Mouse (Mus musculus): Measurements from ENCODE around the gene Acsl1. TPM values are rescaled to one million over a fixed set of nuclear protein-coding genes. Genes with fewer than 3 reads are reported as not detected.
"Not testable (repeated sequence)": the region's sequence is repeated elsewhere in the genome, so short reads cannot be mapped to it uniquely, and the experiment has no call there.

The Acsl1 gene
- polyA plus RNA-seq, 1 experiment from 2014 or later: 12.2 TPM

DNA sequence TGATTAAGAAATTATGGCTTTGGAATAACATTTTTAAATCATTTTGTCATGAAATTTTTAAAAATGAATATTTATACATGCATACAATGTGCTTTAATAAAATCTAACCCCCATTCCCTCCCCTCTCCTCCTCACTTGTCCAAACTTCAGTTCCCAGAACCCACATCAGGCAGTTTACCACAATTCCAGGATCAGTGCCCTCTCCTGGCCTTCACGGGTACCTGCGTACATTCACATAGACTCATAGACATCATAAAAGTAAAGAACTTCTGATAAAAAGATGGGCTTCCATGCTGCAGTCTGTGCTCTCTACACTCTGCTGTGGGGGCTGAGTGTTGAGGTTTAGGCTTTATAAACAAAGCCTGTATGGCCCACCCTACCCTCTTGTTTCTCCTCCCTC is 98.1 kb downstream of the Acsl1 start:
- H3K27ac ChIP-seq: no peak overlapping the region
- H3K4me2 ChIP-seq: no peak overlapping the region
- peaks cover 24% of the 10 kb centered on the region for H3K36me3 ChIP-seq
- no peak overlapping the region for H3K9ac ChIP-seq
- H3K9me3 ChIP-seq: no peaks in the 10 kb centered on the region
- WGBS: 86% methylated on average over 2 of the region's 2 CpGs
- H3K27me3 ChIP-seq: no peaks in the 10 kb centered on the region
- ATAC-seq (ENCODE audit: insufficient number of reproducible peaks, insufficient read depth, low FRiP score, low TSS enrichment, low read depth): no peak
- H3K4me1 ChIP-seq: no peaks in the 10 kb centered on the region
- H3K4me3 ChIP-seq: no peak overlapping the region

DNA sequence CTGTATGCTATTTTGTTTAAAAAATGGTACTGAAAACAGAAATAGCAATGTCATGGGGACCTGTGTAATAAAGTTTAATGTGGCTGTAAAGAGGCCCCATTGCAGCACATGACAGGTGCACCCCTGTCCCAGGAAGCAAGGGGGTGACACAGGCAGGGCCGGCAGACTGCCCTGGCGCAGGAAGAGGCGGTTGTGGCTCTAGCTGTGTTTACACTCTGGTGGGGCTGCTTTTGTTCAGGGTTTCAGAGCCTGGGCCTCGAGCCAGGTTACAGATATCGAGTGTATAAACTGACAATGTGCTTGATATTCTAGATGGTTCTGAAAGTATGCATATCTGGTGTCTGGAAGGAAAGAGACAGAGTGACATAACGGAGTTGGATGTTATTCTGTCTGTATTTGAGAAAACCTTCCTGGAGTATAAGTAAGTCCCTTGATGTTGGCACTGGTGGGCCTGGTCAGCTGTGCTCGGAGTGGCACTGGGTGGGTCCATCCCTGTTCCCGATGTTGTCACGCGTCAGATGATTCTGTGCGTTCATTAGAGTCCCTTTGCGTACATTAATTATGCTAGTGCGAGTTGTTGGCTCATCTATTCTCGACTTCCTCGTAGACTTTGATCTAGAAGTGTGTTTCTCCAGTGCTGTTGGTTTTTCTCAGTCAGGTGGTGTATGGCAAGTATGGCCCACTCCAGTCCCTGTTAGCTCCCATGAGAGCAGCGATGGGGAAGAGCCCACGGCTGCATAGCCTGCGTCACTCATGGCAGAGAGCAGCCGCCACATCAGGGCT is 99.0 kb downstream of the Acsl1 start:
- whole genome bisulfite sequencing: 92% methylated on average over 19 of the region's 19 CpGs
- Histone ChIP-seq H3K9ac (no peak overlapping the region), H3K36me3 (peaks cover 32% of the 10 kb centered on the region), H3K27me3 (no peaks in the 10 kb centered on the region), H3K4me3 (no peak overlapping the region), H3K9me3 (no peaks in the 10 kb centered on the region), H3K27ac (no peak overlapping the region), H3K4me2 (no peak overlapping the region), H3K4me1 (no peaks in the 10 kb centered on the region)
- no peak for ATAC-seq (ENCODE audit: insufficient number of reproducible peaks, insufficient read depth, low FRiP score, low TSS enrichment, low read depth)

DNA sequence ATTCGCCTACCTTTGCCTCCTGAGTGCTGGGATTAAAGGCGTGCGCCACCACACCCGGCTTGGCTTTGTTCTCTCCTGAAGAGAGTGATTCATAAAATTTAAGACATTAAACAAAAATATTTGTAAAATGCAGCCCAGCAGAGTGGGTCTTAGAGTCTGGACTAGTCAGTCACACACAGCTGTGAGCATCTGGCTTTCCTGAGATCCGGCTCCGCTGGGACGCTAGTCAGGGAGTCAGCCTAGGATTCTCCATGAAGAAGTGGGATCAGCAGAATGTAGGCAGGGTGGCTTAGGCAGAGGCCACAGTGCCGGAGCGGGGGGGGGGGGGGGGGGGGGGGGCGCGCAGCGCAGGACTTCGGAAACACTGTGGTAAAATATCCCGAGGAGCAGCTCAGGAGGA is 99.8 kb downstream of the Acsl1 start:
- H3K4me1 ChIP-seq: no peaks in the 10 kb centered on the region
- no peaks in the 10 kb centered on the region for H3K9me3 ChIP-seq
- no peak overlapping the region for H3K27ac ChIP-seq
- H3K27me3 ChIP-seq: no peaks in the 10 kb centered on the region
- peaks cover 33% of the 10 kb centered on the region for H3K36me3 ChIP-seq
- no peak overlapping the region for H3K4me2 ChIP-seq
- WGBS: 97% methylated on average over 11 of the region's 14 CpGs
- no peak for ATAC-seq (ENCODE audit: insufficient number of reproducible peaks, insufficient read depth, low FRiP score, low TSS enrichment, low read depth)
- no peak overlapping the region for H3K9ac ChIP-seq
- no peak overlapping the region for H3K4me3 ChIP-seq

- Histone ChIP-seq H3K27ac (no peak overlapping the region), H3K4me1 (no peaks in the 10 kb centered on the region), H3K4me3 (no peak overlapping the region), H3K27me3 (no peaks in the 10 kb centered on the region), H3K4me2 (no peak overlapping the region), H3K9ac (no peak overlapping the region), H3K36me3 (peaks cover 51% of the 10 kb centered on the region), H3K9me3 (no peaks in the 10 kb centered on the region)
- 87% methylated on average over 2 of the region's 2 CpGs for WGBS
- no peak for ATAC-seq (ENCODE audit: insufficient number of reproducible peaks, insufficient read depth, low FRiP score, low TSS enrichment, low read depth)
Observed at GRCm38 (mm10) chr8:46573446-46573845, 102.6 kb downstream of the Acsl1 start.

DNA sequence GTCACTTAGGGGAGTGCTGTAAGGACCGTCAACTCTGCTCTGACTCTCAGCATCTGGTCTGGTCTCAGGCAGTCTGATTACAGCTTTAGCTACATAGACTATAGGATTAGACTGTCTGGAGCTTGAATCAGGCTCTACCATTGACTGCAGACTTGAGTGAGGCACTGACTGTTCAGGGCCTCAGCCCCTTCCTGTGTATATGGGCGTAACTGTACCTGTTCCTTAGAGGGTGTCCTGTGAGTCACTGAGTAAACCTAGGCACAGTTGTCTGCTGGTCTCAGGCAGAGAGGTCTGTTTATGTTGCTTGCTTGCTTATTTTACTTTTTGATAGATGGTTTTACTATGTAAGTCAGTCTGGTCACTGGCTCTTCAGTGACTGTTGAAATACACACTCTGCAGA is 103.1 kb downstream of the Acsl1 start:
- no peak overlapping the region for H3K4me2 ChIP-seq
- 87% methylated on average over 2 of the region's 2 CpGs for WGBS
- H3K4me1 ChIP-seq: no peaks in the 10 kb centered on the region
- H3K36me3 ChIP-seq: peaks cover 56% of the 10 kb centered on the region
- no peaks in the 10 kb centered on the region for H3K27me3 ChIP-seq
- ATAC-seq (ENCODE audit: insufficient number of reproducible peaks, insufficient read depth, low FRiP score, low TSS enrichment, low read depth): no peak
- no peaks in the 10 kb centered on the region for H3K9me3 ChIP-seq
- H3K9ac ChIP-seq: no peak overlapping the region
- H3K4me3 ChIP-seq: no peak overlapping the region
- H3K27ac ChIP-seq: no peak overlapping the region

- Histone ChIP-seq H3K36me3 (peaks cover 68% of the 10 kb centered on the region), H3K4me3 (no peak overlapping the region), H3K4me2 (no peak overlapping the region), H3K9ac (no peak overlapping the region), H3K27ac (no peak overlapping the region), H3K9me3 (no peaks in the 10 kb centered on the region), H3K27me3 (no peaks in the 10 kb centered on the region), H3K4me1 (no peaks in the 10 kb centered on the region)
- 96% methylated on average over 9 of the region's 9 CpGs for WGBS
- no peak for ATAC-seq (ENCODE audit: insufficient number of reproducible peaks, insufficient read depth, low FRiP score, low TSS enrichment, low read depth)
Observed at GRCm38 (mm10) chr8:46578794-46579193, 108.0 kb downstream of the Acsl1 start.

- H3K27me3 ChIP-seq; H3K9ac ChIP-seq; ATAC-seq (ENCODE audit: insufficient number of reproducible peaks, insufficient read depth, low FRiP score, low TSS enrichment, low read depth); H3K4me1 ChIP-seq; H3K4me2 ChIP-seq; H3K27ac ChIP-seq; H3K9me3 ChIP-seq; H3K4me3 ChIP-seq: not testable (repeated sequence)
- H3K36me3 ChIP-seq: peaks cover 24% of the 10 kb centered on the region
- WGBS: 62% methylated on average over 4 of the region's 4 CpGs
Observed at GRCm38 (mm10) chr8:46584328-46584727, 113.5 kb downstream of the Acsl1 start.

GRCm38 (mm10) chr8:46585576-46585975 is 114.7 kb downstream of the Acsl1 start:
- WGBS: 72% methylated on average over 3 of the region's 3 CpGs
- no peaks in the 10 kb centered on the region for H3K9me3 ChIP-seq
- ATAC-seq (ENCODE audit: insufficient number of reproducible peaks, insufficient read depth, low FRiP score, low TSS enrichment, low read depth): no peak
- no peak overlapping the region for H3K9ac ChIP-seq
- no peaks in the 10 kb centered on the region for H3K27me3 ChIP-seq
- H3K4me1 ChIP-seq: no peaks in the 10 kb centered on the region
- H3K4me3 ChIP-seq: no peak overlapping the region
- peaks cover 14% of the 10 kb centered on the region for H3K36me3 ChIP-seq
- H3K27ac ChIP-seq: no peak overlapping the region
- H3K4me2 ChIP-seq: no peak overlapping the region

Other genes starting within 250 kb of the Acsl1 start
- gene Helt, start 176.4 kb upstream of the Acsl1 start, polyA plus RNA-seq (2015; fragmentation: Nextera tagmentation; extraction: Ambion mirVana): 0.48 TPM in 1 of 2 replicates, not detected in the other
- 18.0 and 19.7 TPM in 2 replicates for gene Cenpu, start 81.0 kb downstream of the Acsl1 start, polyA plus RNA-seq (2015; fragmentation: Nextera tagmentation; extraction: Ambion mirVana)
- gene Primpol, start 146.2 kb downstream of the Acsl1 start, polyA plus RNA-seq (2015; fragmentation: Nextera tagmentation; extraction: Ambion mirVana): 15.7 and 17.0 TPM in 2 replicates
- 92.4 and 98.2 TPM in 2 replicates for gene Casp3, start 146.3 kb downstream of the Acsl1 start, polyA plus RNA-seq (2015; fragmentation: Nextera tagmentation; extraction: Ambion mirVana)